Mouse (Mus musculus) cerebellum, adult 9-10 months (tissue): ENCODE data around the gene Phc2.

Experiments used
- DNase-seq: peaks from one replicate; pipeline ENCODE4 v3.0.0; 2022

Phc2 gene

DNA sequence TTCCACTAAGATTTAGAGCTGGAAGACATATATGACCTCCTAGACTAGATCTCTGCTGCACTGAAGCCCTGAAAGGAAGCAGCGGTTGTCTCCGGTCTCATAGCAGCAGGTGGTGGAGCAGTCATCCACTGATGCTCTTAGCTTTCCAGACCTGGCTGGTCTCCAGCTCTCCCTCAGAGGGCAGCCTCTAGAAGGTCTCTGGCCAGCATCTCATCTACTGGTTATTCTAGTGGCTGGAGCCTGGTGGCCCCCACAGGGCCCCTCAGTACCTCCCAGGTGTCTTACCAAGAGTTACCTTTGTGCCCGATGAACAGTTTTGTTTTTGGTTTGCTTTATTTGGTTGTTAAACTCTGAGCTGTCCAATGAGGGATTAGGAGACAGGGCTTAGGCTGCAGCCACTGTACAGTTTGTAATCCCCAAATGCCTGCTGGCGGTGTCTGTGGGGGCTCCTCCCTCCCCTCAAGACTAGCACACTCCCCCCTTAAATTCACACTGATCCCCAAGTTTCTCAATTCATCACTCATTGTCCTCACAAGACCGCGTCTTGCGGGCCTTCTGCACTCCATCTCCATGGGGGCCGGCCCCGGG is 66.7 kb downstream of the Phc2 start:
- DNase-seq, result peak; percentile 82

GRCm38 (mm10) chr4:128721761-128722160 is 67.3 kb downstream of the Phc2 start:
- peak; percentile 77 for DNase-seq

- peak; percentile 67 for DNase-seq
These were observed 68.4 kb downstream of the Phc2 start for GRCm38 (mm10) chr4:128722932-128723331.

DNA sequence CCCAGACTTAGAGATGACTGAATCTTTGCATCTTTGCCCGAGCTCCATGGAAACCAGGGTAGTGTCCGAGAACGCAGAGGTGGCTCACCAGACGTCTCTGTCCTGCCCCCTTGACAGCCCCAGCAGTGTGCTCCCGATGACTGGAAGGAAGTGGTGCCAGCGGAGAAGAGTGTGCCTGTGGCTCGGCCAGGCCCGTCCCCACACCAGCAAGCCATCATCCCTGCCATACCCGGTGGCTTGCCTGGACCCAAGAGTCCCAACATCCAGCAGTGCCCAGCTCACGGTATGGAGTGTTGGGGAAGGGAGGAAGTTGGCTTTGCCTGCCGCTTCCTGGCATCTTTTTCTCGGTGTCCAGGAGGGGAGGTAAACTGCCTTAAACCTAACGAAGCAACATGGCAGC is 68.9 kb downstream of the Phc2 start:
- no peak for DNase-seq

- peak; percentile 92 for DNase-seq
These were observed 69.6 kb downstream of the Phc2 start for GRCm38 (mm10) chr4:128724059-128724458.

DNA sequence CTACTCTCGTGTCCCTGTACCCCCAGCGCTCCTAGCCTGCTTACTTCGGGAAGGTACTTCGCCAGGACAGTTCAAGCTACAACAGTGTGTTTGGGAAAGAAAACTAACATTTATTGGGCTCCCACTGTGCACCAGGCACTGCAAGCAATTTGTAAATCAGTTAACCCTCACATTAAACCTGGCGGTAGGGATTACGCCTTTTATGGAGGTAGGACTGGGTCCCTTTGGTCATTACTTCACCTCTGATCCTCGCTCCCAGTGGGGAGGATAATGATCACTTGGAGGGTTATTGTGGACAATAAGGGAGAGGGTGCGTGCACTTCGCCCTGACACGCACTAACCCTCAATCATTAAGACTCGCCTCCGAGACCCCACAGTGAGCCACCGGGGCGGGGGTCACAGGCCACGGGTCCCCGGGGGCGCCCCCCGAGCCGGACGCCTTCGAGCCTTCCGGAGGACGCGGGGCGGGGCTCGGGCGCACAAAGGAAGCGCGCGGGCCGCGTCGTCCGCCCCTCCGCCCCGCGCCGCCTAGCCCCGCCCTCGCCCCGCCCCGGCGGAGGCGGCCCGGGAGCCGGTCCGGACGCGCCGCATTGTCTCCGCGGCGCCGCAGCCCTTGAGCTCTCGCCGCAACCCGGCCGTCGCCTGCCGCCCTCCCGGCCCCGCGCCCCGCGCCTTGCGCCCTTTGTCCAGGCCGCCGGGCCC is 72.7 kb downstream of the Phc2 start:
- peak; percentile 83 for DNase-seq

- DNase-seq, result peak; percentile 71
These were observed 73.4 kb downstream of the Phc2 start for GRCm38 (mm10) chr4:128727721-128728430.

DNA sequence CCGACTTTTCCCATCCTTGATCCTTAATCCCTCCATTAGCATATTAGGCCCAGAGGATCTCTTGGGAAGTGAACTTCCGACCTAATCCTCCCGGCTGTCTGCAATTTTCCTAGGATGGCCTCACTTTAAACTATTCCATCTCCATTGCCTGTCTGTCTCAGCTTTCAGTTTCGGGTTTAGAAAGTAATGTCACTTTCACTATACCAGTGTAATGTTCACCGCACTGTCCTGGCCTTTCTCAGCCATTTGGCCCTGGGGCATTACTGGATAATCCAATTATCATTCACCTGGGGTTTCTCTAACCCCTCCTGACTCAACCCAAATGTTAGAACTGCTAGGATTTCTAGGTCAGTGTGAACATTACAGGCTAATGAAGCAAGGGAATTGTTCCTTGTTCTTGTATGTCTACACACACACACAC is 73.9 kb downstream of the Phc2 start:
- DNase-seq, result peak; percentile 57

DNA sequence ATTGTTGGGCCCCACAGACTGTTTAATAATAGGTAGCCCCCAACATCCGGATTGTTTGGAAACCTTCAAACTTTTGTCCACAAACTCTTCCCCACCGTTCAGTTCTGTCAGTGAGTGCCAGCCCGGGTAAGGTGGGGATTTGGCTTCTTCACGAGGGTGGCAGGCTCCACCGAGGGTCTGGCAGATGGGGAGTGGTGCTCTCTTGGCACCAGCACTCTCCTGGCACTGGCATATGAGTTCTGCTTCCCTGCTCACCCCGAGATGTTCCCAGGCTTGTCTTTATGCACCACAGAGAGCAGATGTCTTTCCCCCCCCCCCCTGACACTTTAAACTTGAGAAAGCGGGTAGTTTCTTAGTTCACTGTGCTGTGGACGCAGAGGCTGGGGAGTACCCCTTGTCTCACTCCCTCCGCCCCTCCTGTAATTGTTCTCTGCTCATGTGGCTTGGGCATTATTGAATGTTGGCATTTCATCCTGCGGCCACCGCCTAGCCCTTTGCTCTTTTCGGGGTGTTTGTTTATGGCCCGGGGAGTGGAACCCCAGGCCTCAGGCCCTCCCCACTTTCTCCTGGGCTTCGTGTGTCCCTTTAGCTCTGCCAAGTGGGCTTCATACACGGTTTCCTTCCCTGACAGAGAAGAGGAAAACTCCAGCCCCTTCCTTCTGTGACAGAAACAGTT is 74.7 kb downstream of the Phc2 start:
- DNase-seq, result peak; percentile 81

DNA sequence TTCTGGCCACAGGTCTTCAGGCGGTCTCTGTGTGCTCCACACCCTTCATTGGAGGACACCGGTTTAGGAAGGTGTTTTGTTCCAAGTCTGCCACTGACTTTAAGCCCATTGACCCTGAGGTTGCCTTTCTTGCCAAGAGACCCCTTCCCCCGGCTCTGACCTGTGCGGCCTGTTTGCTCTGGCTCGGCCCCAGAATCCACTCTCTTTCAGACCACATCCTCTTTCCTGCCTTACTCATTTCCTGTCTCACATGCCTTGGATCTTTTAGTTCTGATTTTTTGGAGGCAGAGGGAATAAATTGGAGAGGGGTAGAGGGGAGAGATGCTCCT is 75.2 kb downstream of the Phc2 start:
- DNase-seq, result peak; percentile 61

DNA sequence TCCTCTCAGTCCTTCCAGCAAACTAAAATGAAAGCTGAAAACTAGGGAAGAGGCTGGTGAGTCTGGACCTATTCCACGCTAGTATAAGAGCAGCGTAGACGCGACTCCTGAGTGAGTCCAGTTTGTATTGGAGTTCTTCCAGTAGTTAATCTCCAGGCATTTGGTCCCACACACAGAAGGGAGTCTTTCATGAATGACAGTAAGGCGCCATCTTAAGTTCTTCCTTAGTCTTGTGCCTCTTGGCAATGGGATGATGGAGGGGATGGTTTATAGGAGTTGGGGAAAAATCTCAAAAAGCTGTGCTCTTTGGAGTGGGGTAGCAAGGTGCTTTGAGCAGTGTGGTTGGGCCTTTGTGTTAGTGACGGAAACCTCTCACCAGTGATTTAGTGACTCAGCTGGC is 75.8 kb downstream of the Phc2 start:
- DNase-seq, result peak; percentile 63

DNA sequence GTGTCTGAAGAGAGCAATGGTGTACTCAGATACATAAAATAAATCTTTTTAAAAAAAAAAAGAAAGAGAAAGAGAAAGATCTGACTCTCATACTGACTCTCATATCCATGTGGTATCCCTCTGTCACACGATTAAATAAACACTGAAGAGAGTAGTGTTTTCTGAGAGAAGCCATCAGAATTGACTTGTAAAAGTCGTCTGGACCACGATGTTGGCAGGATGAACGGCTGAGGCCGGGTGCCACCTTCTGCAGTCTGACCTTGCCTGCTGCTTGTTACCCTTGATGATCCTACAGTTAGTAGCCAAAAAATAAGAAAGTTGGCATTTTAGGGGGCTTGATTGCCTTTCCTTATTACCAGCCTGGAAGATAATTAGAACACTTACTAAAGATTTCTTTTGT is 78.3 kb downstream of the Phc2 start:
- DNase-seq, result no peak

GRCm38 (mm10) chr4:128733496-128733895 is 79.0 kb downstream of the Phc2 start:
- no peak for DNase-seq

DNA sequence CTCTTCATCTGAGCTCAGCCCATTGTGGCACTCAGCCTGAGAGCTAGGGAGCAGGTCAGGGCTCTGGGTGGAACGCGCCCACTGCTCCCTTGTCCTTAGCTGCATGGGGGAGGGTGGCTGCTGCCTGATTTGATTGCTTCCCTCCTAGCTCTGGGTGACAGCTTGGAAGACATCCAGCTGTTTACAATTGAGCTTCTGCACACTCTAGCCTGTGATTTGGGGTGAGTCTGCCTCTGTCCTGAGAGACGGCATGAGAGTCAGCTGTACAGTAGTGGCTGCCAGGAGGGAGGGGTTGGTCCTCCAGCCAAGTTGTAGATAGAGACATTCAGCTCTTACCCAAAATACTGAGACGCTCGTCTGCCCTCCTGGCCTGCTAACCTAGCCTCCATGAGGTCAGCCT is 79.7 kb downstream of the Phc2 start:
- peak; percentile 75 for DNase-seq

GRCm38 (mm10) chr4:128734721-128735671 is 80.5 kb downstream of the Phc2 start:
- DNase-seq, result no peak

- no peak for DNase-seq
These were observed 82.7 kb downstream of the Phc2 start for GRCm38 (mm10) chr4:128737137-128737589.

- DNase-seq, result no peak
These were observed 83.5 kb downstream of the Phc2 start for GRCm38 (mm10) chr4:128737825-128738610.

DNA sequence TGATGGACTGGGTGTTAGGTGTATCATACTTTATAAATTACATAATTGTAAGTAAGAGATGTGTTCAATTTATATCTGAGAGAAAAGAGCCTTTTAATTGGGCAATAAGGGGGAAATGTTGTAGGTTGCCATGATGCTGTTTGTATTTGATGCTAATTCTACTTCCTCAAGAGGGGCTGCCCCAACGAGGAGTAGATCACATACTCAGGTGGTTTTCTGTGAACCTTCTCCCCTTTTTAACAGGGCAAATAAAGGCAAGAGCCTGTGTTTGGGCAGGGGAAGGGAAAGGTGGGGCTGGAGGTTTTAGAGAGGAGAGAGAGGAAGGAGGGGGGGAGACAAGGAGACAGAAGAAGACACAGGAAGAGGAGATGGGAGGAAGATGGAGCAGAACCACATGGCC is 86.4 kb downstream of the Phc2 start:
- no peak for DNase-seq

GRCm38 (mm10) chr4:128741906-128742305 is 87.4 kb downstream of the Phc2 start:
- DNase-seq, result no peak

DNA sequence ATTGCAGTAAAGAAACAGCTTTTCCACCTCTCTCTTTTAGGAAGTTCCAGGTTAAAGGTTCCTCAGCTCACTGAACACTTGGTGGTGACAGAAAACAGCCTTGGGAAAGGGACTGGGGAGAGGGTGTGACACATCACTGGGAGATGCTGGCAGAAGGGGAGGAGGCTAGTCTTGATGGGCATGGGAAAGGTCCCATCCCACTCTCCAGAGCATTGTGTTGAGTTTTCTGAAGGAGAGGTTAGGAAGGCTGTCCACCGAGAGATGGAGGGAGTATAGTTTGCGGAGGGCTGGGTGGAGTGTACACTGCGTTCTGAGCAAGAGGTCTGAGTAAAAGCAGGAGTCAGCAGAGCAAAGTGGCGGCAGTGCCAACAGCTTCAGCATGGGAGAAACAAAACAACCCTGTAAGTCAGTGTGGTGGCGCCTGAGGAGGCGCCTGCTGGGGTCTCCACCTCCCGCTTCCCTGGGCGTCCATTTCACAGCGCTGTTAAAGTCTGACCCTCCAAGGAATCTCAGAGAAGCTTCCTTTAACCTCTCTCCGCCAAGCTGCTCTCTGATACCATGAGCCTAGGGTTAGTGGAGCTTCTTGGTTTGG is 88.0 kb downstream of the Phc2 start:
- DNase-seq, result no peak

DNA sequence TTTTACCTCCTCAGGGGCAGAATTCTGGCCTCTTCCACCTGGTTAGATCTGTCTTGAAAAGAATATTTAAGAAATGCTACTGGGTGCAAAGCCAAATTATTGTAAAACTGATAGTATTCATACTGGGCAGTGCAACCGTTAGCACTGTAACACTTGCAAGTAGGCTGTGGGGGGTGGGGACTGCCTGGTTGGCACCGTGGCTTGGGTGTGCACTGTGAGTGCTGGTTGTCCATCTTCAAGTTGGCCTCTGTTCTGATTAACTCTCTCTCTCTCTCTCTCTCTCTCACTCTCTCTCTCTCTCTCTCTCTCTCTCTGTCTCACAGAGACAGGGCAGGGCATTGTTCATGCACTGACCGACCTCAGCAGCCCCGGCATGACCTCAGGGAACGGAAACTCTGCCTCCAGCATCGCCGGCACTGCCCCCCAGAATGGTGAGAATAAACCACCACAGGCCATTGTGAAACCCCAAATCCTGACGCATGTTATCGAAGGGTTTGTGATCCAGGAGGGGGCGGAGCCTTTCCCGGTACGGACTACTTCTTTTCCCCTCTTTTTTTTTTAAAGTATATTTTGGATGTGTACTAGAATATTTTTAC is 88.6 kb downstream of the Phc2 start:
- DNase-seq, result no peak
